Mouse (Mus musculus): ENCODE results near the gene Fbn1. TPM values are rescaled to one million over a fixed set of nuclear protein-coding genes. Genes with fewer than 3 reads are reported as not detected.

Gene Fbn1
- polyA plus RNA-seq, 1 experiment from 2014 or later, result 9.1 TPM

DNA sequence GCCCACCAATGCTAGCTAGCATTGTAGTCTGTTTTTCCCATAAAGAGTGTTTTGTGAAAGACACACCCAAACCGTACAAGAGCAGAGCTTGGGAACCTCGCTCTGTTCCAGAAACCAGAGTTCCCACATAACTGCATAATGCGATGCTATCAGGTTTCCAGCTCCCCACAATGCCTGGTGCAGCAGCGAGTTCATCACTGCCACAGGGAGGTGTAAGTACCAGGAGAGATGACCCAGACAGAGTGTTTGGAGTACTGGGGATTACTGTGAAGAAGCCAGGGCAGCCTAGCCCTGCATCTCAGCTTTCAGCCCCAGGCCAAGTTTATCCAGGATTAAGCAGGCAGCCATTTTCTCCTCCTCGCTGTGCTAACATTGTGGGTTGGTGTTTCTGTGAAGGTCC is 232.2 kb downstream of the Fbn1 start:
- Histone ChIP-seq H3K4me3 (ENCODE audit: low read depth, low read length) (no peak overlapping the region), H3K27me3 (ENCODE audit: control insufficient read depth, insufficient read depth, low read length) (no peaks in the 10 kb centered on the region), H3K4me1 (ENCODE audit: control insufficient read depth, insufficient read depth, low read length) (no peaks in the 10 kb centered on the region), H3K9me3 (ENCODE audit: control insufficient read depth, low read length) (no peaks in the 10 kb centered on the region; the same call in 1 of the 2 replicates), H3K4me2 (no peak overlapping the region), H3K9ac (ENCODE audit: low read length) (no peak overlapping the region), H3K27ac (ENCODE audit: low read depth, low read length) (no peak overlapping the region), H3K36me3 (ENCODE audit: control insufficient read depth, insufficient read depth, low read length) (no peaks in the 10 kb centered on the region)
- WGBS, result 63% methylated on average over 5 of the region's 5 CpGs
- DNase-seq (ENCODE audit: low spot score, missing footprints) (no peak), ATAC-seq (ENCODE audit: low FRiP score) (no peak)

DNA sequence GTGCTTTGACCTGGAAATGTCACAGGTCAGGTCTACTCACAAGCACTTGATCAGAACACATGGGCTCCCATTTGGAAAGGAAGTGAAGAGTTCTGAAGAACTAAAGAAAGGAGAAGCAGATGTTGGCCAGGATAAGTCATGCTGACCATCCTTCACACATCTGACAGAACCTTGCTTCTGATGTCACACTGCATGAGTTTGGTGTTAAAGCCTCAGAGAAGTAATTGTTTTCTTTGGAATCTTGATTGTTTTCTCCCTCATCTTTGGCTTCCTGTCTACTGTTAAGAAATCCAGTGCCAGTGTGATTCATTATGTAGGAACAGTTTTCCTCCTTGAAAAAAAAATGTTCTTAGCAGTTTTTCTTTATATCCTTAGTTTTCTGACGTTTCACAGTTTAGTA is 238.9 kb downstream of the Fbn1 start:
- Histone ChIP-seq H3K27me3 (ENCODE audit: control insufficient read depth, insufficient read depth, low read length) (no peaks in the 10 kb centered on the region), H3K9ac (ENCODE audit: low read length) (no peak overlapping the region), H3K27ac (ENCODE audit: low read depth, low read length) (no peak overlapping the region), H3K4me2 (no peak overlapping the region), H3K9me3 (ENCODE audit: control insufficient read depth, low read length) (no peaks in the 10 kb centered on the region; the same call in 1 of the 2 replicates), H3K4me1 (ENCODE audit: control insufficient read depth, insufficient read depth, low read length) (no peaks in the 10 kb centered on the region), H3K36me3 (ENCODE audit: control insufficient read depth, insufficient read depth, low read length) (no peaks in the 10 kb centered on the region), H3K4me3 (ENCODE audit: low read depth, low read length) (no peak overlapping the region)
- ATAC-seq (ENCODE audit: low FRiP score) (no peak), DNase-seq (ENCODE audit: low spot score, missing footprints) (no peak)
- WGBS, result 69% methylated on average over 1 of the region's 1 CpGs

DNA sequence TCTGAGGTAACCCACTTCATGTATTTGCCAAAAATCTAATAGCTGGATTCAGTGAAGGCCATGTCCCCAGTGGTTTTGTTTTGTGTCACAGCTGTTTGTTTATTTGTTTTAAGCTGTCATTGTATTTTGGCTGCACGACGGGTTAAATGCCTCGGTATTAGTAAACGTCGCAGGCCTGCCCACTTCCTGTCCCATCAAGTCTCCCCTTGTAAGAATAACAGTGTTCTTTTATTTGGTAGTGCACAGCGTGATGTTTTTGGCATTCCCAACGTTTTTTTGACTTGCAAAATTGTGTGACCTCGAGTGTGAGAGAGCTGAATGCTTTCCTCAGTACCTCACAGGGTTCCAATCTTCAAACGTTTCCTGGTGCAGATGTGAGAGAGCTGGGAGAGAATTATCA is 244.0 kb downstream of the Fbn1 start:
- no peaks in the 10 kb centered on the region for H3K36me3 ChIP-seq (ENCODE audit: control insufficient read depth, insufficient read depth, low read length)
- ATAC-seq (ENCODE audit: low FRiP score) (no peak), DNase-seq (ENCODE audit: low spot score, missing footprints) (no peak)
- H3K4me3 ChIP-seq (ENCODE audit: low read depth, low read length), result no peak overlapping the region
- no peaks in the 10 kb centered on the region for H3K9me3 ChIP-seq (ENCODE audit: control insufficient read depth, low read length)
- no peak overlapping the region for H3K4me2 ChIP-seq
- H3K27ac ChIP-seq (ENCODE audit: low read depth, low read length), result no peak overlapping the region
- no peak overlapping the region for H3K9ac ChIP-seq (ENCODE audit: low read length)
- no peaks in the 10 kb centered on the region for H3K4me1 ChIP-seq (ENCODE audit: control insufficient read depth, insufficient read depth, low read length)
- no peaks in the 10 kb centered on the region for H3K27me3 ChIP-seq (ENCODE audit: control insufficient read depth, insufficient read depth, low read length)
- WGBS, result 38% methylated on average over 9 of the region's 9 CpGs

- Histone ChIP-seq H3K4me3 (ENCODE audit: low read depth, low read length) (no peak overlapping the region), H3K9me3 (ENCODE audit: control insufficient read depth, low read length) (no peaks in the 10 kb centered on the region), H3K27ac (ENCODE audit: low read depth, low read length) (no peak overlapping the region), H3K36me3 (ENCODE audit: control insufficient read depth, insufficient read depth, low read length) (no peaks in the 10 kb centered on the region; the same call in 1 of the 2 replicates), H3K9ac (ENCODE audit: low read length) (no peak overlapping the region), H3K27me3 (ENCODE audit: control insufficient read depth, insufficient read depth, low read length) (no peaks in the 10 kb centered on the region), H3K4me1 (ENCODE audit: control insufficient read depth, insufficient read depth, low read length) (no peaks in the 10 kb centered on the region), H3K4me2 (no peak overlapping the region)
- ATAC-seq (ENCODE audit: low FRiP score) (no peak), DNase-seq (ENCODE audit: low spot score, missing footprints) (no peak)
- 23% methylated on average over 5 of the region's 5 CpGs for WGBS
These were observed 244.7 kb downstream of the Fbn1 start for GRCm38 (mm10) chr2:125263056-125263455.

DNA sequence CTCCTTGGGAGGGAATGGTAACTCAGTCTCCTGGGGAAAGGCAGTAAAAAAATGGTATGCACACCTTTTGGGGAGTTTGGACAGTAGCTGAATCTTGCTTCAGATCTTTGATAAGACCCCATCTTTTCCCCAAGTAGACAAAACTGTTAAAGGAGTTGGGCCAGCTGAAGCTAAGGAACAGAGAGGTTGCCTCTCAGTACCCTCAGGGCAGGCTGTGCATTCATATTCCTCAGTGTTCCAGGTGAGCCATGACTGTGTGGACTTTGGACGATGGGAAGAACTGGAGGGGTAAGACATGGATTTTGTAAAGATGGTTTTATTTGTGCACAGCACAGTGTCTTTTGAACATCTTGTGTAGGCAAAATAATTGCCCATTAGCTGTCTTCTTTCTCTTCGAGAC is 247.5 kb downstream of the Fbn1 start:
- Histone ChIP-seq H3K36me3 (ENCODE audit: control insufficient read depth, insufficient read depth, low read length) (peaks cover 7% of the 10 kb centered on the region), H3K4me3 (ENCODE audit: low read depth, low read length) (no peak overlapping the region), H3K4me2 (no peak overlapping the region), H3K4me1 (ENCODE audit: control insufficient read depth, insufficient read depth, low read length) (no peaks in the 10 kb centered on the region), H3K9me3 (ENCODE audit: control insufficient read depth, low read length) (no peaks in the 10 kb centered on the region), H3K27me3 (ENCODE audit: control insufficient read depth, insufficient read depth, low read length) (no peaks in the 10 kb centered on the region), H3K27ac (ENCODE audit: low read depth, low read length) (no peak overlapping the region), H3K9ac (ENCODE audit: low read length) (no peak overlapping the region)
- no peak for ATAC-seq (ENCODE audit: low FRiP score)
- WGBS, result 92% methylated on average over 2 of the region's 2 CpGs
- no peak for DNase-seq (ENCODE audit: low spot score, missing footprints)

GRCm38 (mm10) chr2:125259230-125260120 is 248.3 kb downstream of the Fbn1 start:
- Histone ChIP-seq H3K27ac (ENCODE audit: low read depth, low read length) (no peak overlapping the region), H3K36me3 (ENCODE audit: control insufficient read depth, insufficient read depth, low read length) (peaks cover 9% of the 10 kb centered on the region), H3K4me3 (ENCODE audit: low read depth, low read length) (no peak overlapping the region), H3K9me3 (ENCODE audit: control insufficient read depth, low read length) (no peaks in the 10 kb centered on the region), H3K4me2 (no peak overlapping the region), H3K9ac (ENCODE audit: low read length) (no peak overlapping the region), H3K4me1 (ENCODE audit: control insufficient read depth, insufficient read depth, low read length) (no peaks in the 10 kb centered on the region), H3K27me3 (ENCODE audit: control insufficient read depth, insufficient read depth, low read length) (no peaks in the 10 kb centered on the region)
- DNase-seq (ENCODE audit: low spot score, missing footprints) (peak; percentile 85), ATAC-seq (ENCODE audit: low FRiP score) (no peak; the same call in 1 of the 2 replicates)
- WGBS, result 86% methylated on average over 14 of the region's 14 CpGs

DNA sequence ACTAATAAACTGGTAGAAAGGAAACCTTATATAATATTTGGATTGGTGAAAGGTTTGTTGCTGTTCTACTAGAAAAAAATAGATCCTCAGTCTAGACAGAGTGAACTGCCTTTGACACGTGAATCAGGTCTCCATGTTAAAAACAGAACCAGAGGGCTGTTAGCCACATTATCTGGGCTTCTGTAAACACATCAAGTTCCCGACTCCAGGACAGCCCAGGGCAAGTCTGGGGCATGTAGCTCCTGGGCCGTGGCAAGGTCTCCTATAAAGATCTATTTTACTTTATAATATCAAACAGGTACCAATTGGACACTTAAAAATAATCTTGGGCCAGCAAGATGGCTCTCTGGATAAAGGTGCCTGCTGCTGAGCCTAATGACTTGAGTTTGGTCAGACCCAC is 251.9 kb downstream of the Fbn1 start:
- no peak overlapping the region for H3K27ac ChIP-seq (ENCODE audit: low read depth, low read length)
- no peaks in the 10 kb centered on the region for H3K9me3 ChIP-seq (ENCODE audit: control insufficient read depth, low read length)
- ATAC-seq (ENCODE audit: low FRiP score) (no peak), DNase-seq (ENCODE audit: low spot score, missing footprints) (no peak)
- no peaks in the 10 kb centered on the region for H3K27me3 ChIP-seq (ENCODE audit: control insufficient read depth, insufficient read depth, low read length)
- peaks cover 23% of the 10 kb centered on the region for H3K36me3 ChIP-seq (ENCODE audit: control insufficient read depth, insufficient read depth, low read length)
- no peak overlapping the region for H3K9ac ChIP-seq (ENCODE audit: low read length)
- H3K4me3 ChIP-seq (ENCODE audit: low read depth, low read length), result no peak overlapping the region
- no peaks in the 10 kb centered on the region for H3K4me1 ChIP-seq (ENCODE audit: control insufficient read depth, insufficient read depth, low read length)
- H3K4me2 ChIP-seq, result no peak overlapping the region
- 90% methylated on average over 3 of the region's 3 CpGs for WGBS

- Histone ChIP-seq H3K4me2 (no peak overlapping the region), H3K9ac (ENCODE audit: low read length) (no peak overlapping the region), H3K27me3 (ENCODE audit: control insufficient read depth, insufficient read depth, low read length) (no peaks in the 10 kb centered on the region), H3K36me3 (ENCODE audit: control insufficient read depth, insufficient read depth, low read length) (peaks cover 23% of the 10 kb centered on the region), H3K27ac (ENCODE audit: low read depth, low read length) (no peak overlapping the region), H3K9me3 (ENCODE audit: control insufficient read depth, low read length) (no peaks in the 10 kb centered on the region), H3K4me1 (ENCODE audit: control insufficient read depth, insufficient read depth, low read length) (no peaks in the 10 kb centered on the region), H3K4me3 (ENCODE audit: low read depth, low read length) (no peak overlapping the region)
- 87% methylated on average over 3 of the region's 3 CpGs for WGBS
- DNase-seq (ENCODE audit: low spot score, missing footprints) (peak; percentile 85), ATAC-seq (ENCODE audit: low FRiP score) (no peak)
These were observed 253.2 kb downstream of the Fbn1 start for GRCm38 (mm10) chr2:125254630-125255029.

DNA sequence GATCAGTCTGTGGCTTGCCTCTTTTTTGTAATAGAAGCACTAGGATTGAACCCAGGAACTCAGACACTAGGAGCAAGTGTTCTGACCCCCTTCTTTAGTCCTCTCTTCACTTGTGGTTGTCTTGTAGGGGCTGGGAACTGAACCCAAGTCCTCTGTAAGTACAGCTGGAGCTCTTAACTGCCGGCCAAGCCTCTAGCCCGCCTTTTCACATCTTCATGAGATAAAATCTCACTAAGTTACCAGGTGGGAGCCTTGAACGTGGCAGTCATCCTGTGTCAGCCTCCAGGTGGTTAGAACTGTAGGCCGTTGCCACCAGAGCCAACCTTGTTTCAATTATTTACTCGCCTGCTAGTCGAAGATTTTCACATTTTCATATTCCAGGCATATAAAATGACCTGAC is 254.1 kb downstream of the Fbn1 start:
- no peak overlapping the region for H3K27ac ChIP-seq (ENCODE audit: low read depth, low read length)
- 96% methylated on average over 6 of the region's 6 CpGs for WGBS
- ATAC-seq (ENCODE audit: low FRiP score) (no peak), DNase-seq (ENCODE audit: low spot score, missing footprints) (no peak)
- H3K36me3 ChIP-seq (ENCODE audit: control insufficient read depth, insufficient read depth, low read length), result peaks cover 23% of the 10 kb centered on the region
- no peak overlapping the region for H3K9ac ChIP-seq (ENCODE audit: low read length)
- H3K27me3 ChIP-seq (ENCODE audit: control insufficient read depth, insufficient read depth, low read length), result no peaks in the 10 kb centered on the region
- H3K9me3 ChIP-seq (ENCODE audit: control insufficient read depth, low read length), result no peaks in the 10 kb centered on the region
- no peak overlapping the region for H3K4me2 ChIP-seq
- no peaks in the 10 kb centered on the region; the same call in 1 of the 2 replicates for H3K4me1 ChIP-seq (ENCODE audit: control insufficient read depth, insufficient read depth, low read length)
- H3K4me3 ChIP-seq (ENCODE audit: low read depth, low read length), result no peak overlapping the region

Measured in midbrain, embryonic 11.5 days (tissue).